Mouse (Mus musculus) cerebellum, adult 8-10 months (tissue): Measurements from ENCODE around the gene Iqsec1.

ENCODE experiments used
- DNase-seq: peaks from one replicate; pipeline ENCODE4 v3.0.0; 2022

Iqsec1 gene

DNA sequence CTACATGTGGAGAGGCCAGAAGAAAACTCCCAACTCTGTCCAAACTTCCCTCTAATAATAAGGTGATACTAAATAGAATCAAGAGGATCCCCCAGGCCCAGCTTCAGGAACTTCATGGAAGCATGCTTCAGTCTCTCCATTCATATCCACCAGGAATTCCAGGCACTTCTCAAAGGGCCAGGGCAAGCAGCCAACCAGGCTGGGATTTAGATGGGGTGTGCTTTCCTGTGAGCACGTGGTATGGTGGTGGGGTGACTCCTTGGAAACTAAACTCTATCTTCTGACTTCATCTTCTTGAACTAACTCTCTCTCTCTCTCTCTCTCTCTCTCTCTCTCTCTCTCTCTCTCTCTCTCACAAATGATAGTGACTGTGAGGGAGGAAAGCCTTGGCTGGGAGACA, 270.8 kb downstream of the Iqsec1 start:
- no peak for DNase-seq

DNA sequence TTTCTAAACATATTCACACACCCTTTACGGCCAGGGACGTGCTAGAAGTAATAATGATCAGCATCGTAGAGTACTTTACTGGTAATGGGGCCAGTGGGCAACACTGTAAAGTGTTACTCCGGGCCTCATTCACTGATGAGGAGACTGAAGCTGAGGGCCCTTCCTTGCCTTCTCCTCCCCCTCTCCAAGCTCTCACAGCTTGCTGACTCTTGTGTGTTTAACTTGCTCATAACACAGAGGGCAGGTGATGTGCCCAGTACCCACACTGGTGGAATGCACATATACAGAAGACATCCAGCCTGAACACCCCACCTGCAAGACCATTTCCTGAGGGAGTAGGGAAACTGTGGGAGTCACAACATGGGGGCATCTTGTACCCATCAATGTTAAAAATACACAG, 271.6 kb downstream of the Iqsec1 start:
- DNase-seq: no peak

DNA sequence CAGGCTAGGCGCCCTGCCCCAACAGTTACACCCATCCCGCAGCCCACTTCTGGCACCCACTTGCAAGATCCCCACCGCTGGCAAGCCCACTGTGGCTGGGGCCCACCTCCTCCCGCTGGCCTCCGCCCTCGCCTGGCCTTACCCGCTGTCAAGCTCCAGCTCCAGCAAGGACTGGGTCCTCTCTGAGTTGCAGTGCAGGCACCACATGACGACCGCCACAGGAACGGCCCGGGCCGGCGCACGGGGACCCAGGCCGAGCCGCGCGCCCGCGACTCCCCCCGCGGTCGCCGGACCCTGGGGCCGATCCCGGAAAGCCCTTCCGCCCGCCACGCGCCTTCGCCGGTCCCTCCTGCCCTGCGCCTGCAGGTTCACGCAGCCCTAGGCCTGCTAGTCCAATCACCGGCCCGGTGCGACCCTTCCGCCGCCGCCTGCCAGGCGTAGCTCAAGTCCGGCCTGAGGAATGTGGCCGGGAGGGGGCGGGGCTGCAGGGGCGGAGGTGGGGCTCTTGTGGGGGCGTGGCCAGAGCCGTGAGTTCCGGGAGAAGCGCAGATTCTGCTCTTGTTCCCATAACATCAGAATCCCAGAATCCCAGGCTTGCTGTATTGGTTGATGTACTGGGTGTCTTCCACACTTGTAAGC, 272.3 kb downstream of the Iqsec1 start:
- DNase-seq: no peak

- DNase-seq: no peak
These were observed 273.1 kb downstream of the Iqsec1 start for GRCm38 (mm10) chr6:90715245-90715905.

DNA sequence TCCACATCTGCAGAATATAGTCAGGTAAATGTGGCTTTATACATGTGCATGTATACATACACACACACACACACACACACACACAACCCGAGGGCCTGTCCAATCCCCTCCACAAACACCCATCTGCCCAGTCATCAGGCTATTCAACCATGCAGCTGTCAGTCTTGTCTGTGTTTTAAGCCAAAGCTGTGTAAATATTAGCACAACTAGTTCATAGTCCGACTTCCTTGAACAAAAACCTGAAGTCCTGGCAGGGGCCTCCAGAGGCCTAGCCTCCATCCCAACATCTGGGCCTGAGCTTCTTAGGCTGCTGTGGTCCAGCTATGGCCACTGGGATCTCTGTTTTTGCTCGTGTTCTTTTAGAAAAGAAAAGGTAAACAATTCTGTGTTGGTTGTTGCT, 274.8 kb downstream of the Iqsec1 start:
- DNase-seq: no peak

- peak; percentile 59 for DNase-seq
These were observed 275.7 kb downstream of the Iqsec1 start for GRCm38 (mm10) chr6:90712486-90713480.

GRCm38 (mm10) chr6:90712063-90712462, 276.4 kb downstream of the Iqsec1 start:
- no peak for DNase-seq

DNA sequence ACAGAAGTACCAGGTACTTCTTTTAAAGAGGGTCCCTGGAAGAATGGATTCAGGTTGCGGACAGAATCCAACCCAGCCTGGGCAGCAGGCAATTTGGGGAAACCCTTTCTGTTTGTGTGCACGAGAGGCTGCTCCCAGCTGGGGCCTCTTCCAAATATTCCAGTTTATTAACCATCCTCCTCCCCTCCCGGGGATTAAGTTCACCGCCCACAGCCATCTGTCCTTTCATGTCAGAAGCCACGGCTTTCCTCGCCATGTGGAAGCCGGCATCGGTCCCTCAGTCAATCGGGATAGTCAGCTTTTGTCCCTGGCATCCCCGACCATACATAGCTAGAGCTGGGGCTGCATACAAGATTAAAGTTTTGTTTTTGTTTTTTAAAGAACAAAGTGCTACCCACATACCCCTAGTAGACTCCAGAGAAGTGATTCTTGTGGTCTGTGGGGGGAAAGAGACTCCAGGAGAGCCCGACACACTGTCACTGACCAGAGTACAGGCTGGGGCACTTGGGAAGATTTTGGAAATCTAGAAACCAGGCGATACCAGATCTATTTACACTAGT, 276.9 kb downstream of the Iqsec1 start:
- DNase-seq: peak; percentile 78

DNA sequence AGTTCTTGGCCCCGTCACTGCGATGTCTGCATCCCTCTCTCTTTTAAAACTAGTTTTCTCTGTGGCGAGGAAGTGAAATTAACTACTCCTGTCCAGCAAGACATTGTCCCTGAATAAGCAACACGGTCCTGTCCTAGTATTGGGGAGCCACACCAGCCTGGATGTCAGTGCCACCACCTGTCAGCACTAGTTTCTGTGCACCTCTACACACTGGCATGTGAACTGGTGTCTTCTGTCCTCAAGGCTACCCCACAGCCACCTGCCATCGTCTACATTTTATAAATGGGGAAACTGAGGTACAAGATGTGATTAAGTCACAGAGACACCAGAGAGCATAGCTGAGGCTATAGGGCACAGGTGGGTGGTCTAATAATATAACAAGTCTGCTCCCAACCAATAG, 277.7 kb downstream of the Iqsec1 start:
- DNase-seq: no peak

DNA sequence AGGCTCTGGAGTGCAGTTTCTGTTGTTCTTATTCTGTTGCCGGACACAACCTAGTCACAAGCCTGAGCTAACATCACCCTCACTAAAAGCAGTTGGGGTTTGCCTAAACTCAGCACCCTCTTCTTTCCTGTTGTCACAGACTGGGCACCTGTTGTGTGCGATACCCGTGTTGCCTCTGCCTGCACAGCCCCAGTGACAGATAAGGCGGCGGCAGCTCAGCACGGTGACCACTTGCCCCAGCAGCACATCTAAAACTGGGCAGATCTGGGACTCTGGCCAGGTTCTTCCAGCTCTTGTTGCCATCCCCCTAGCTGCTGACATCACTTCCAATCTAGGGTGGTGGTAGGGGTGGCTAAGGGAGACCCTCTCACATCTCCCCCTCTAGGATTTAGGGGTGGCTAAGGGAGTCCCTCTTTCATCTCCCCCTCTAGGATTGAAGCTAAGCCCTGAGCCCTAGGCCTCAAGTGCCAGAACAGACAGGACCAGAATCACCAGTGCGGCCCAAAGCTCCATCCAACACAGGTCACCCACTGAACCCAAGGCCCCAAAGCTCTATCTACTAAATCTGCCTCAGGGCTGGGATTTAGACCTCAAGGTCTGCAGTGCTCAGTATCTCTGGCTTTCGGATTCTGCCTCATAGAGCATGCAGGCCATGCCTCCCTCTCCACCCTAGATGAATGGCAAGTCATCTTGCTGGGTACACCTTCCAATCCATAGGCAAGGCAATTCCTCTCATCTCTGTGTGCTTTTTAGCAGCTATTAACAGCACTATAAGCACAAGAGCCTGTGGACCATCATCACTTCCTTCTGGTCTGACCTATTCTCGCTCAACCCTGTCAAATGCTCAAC, 278.3 kb downstream of the Iqsec1 start:
- no peak for DNase-seq

GRCm38 (mm10) chr6:90708061-90708618, 280.3 kb downstream of the Iqsec1 start:
- no peak for DNase-seq

- no peak for DNase-seq
These were observed 281.3 kb downstream of the Iqsec1 start for GRCm38 (mm10) chr6:90707143-90707542.

DNA sequence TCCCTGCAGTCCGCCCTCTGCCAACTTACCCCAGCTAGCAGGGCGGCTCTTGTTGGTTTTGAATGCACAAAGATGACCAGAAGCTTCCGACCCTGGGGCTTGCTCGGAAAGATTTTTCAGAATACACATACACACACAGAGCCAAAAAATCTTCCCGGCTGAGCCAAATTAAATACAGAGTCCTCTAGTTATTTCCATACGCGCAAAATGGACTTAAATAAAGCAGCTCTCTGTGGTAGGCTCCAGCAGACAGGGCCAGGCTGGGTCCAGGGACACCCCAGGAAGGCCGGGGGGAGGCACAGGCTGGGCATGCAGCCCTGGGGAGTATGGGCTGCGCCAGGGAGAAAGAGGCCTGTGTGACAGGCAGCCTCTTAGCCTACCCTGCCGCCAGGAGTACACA, 282.0 kb downstream of the Iqsec1 start:
- DNase-seq: no peak

GRCm38 (mm10) chr6:90705738-90706137, 282.7 kb downstream of the Iqsec1 start:
- DNase-seq: no peak

DNA sequence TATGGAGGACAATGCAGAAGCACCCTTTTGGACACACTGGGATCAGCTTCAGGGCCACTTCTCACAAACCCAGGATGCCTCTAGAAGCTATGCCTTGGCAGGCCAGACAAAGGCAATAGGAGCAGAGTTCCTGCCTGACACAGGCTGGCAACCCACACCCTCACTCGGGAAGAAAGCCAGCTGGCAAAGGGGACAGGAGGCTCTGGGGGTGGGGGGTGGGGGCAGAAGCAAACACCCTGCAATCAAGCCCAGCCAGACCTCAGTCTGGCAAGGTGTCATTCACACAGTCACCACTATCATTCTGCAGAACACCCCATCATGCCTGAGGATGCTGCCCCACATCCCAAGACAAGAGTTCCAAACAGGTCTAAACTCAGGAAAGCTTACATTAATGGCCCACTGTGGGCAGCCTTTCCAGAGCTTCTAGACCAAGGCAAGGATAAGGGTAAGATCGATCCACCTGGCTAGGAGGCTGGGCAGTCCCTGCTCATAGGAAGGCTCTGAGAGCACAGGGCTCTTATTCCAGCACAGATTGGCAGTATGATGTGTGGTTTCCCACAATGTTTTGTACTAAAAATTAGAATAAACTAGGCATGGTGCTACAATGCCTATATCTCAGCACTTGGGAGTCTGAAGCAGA, 283.7 kb downstream of the Iqsec1 start:
- peak; percentile 76 for DNase-seq

DNA sequence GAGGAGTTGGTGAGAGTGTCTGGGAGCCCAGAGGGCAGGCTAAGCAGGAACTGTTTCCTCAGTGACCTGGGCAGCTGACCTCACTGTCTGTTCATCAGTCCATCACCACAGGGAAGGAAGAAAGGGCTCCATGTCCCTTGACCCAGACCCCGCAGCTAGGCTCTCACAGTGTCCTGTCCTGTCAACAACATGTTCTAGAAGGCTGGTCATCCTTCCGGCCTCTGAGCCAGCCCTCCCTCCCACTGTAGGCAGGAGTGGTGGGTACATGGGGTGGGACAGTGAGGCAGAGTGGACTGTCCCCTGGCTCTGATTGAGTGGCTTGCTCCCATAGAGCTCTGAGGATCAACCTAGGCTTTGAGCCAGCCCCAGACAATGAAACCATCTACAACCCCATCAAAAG, 284.7 kb downstream of the Iqsec1 start:
- DNase-seq: no peak

- no peak for DNase-seq
These were observed 285.4 kb downstream of the Iqsec1 start for GRCm38 (mm10) chr6:90702837-90703735.

GRCm38 (mm10) chr6:90702197-90702596, 286.3 kb downstream of the Iqsec1 start:
- no peak for DNase-seq

GRCm38 (mm10) chr6:90701391-90701790, 287.1 kb downstream of the Iqsec1 start:
- no peak for DNase-seq

GRCm38 (mm10) chr6:90700737-90701136, 287.7 kb downstream of the Iqsec1 start:
- no peak for DNase-seq
